Mouse (Mus musculus) myocyte (in vitro differentiated cells): ENCODE measurements at regions not wholly inside any gene's neighbourhood (a gene's known extent, or its start where the extent isn't known, plus 50 kb on each side); places are given as distances from the start of the nearest gene placed in this dataset.

Experiments used
- CEBPB ChIP-seq: IDR thresholded peaks from 2 replicates; pipeline ENCODE4 v1.6.1; 2011; ENCODE audit warnings: mild to moderate bottlenecking, moderate library complexity; ENCODE audit not compliant: poor library complexity, insufficient read depth, severe bottlenecking
- E2F4 ChIP-seq: IDR thresholded peaks from one replicate; pipeline ENCODE4 v1.6.1; 2011; ENCODE audit warnings: mild to moderate bottlenecking, control low read depth, moderate library complexity; ENCODE audit not compliant: insufficient read depth
- MAX ChIP-seq: IDR thresholded peaks from one replicate; pipeline ENCODE4 v1.6.1; 2011; ENCODE audit warnings: low read depth, mild to moderate bottlenecking, control low read depth
- MYOG ChIP-seq, 3 experiments: IDR thresholded peaks; one replicate each; pipeline ENCODE4 v1.6.1; 2011; ENCODE audit warnings: control low read depth in 2 of 3, low read depth in 2 of 3, mild to moderate bottlenecking in 2 of 3; ENCODE audit not compliant: insufficient read length in 2 of 3, control insufficient read depth in 1 of 3, insufficient read depth in 1 of 3
- POLR2A ChIP-seq: IDR thresholded peaks from one replicate; pipeline ENCODE4 v1.6.1; 2011; ENCODE audit warnings: low read depth, mild to moderate bottlenecking, control low read depth, moderate library complexity; ENCODE audit not compliant: insufficient read length
- POLR2AphosphoS2 ChIP-seq: IDR thresholded peaks from one replicate; pipeline ENCODE4 v1.6.1; 2011; ENCODE audit warnings: low read depth, control low read depth; ENCODE audit not compliant: insufficient read length
- REST ChIP-seq: IDR thresholded peaks from one replicate; pipeline ENCODE4 v1.6.1; 2011; ENCODE audit warnings: mild to moderate bottlenecking, control low read depth, moderate library complexity; ENCODE audit not compliant: insufficient read depth, insufficient read length
- TCF12 ChIP-seq: IDR thresholded peaks from one replicate; pipeline ENCODE4 v1.6.1; 2011; ENCODE audit warnings: mild to moderate bottlenecking, control low read depth; ENCODE audit not compliant: poor library complexity, insufficient read depth, severe bottlenecking
- TCF3 ChIP-seq: IDR thresholded peaks from one replicate; pipeline ENCODE4 v1.6.1; 2011; ENCODE audit warnings: low read depth, control low read depth; ENCODE audit not compliant: insufficient read length
- USF1 ChIP-seq: IDR thresholded peaks from one replicate; pipeline ENCODE4 v1.6.1; 2011; ENCODE audit warnings: low read depth, mild to moderate bottlenecking, control low read depth, moderate library complexity

DNA sequence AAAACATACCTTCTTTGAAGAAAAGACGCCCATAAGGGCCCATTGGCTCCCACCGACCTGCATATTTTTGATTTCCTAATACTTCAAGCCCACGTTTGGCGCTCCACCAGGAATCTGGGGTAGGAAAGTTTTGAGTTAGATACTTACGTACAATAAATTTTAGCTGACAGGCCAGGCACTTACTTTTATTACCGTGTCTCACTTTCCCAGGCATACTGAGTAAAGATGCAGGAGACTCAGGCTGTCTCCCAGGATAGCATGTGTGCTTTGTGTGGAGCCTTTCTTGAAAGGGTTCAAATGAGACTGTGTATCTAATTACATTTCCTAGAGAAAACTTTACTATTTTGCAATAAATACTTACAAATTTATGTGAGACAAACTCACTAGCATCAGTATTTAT is 147.7 kb downstream of the 1700129C05Rik start:
- TF ChIP-seq POLR2AphosphoS2 (no peak), USF1 (no peak), POLR2A (no peak), TCF3 (no peak), TCF12 (no peak), CEBPB (no peak), E2F4 (no peak), REST (no peak), MYOG (IDR thresholded peaks at IDR 0.05; ENCODE audit: control insufficient read depth in 1 of 3, insufficient read depth in 1 of 3, insufficient read length in 2 of 3, low read depth in 2 of 3) (no peak), MAX (no peak)
